Comparison of ENCODE assay signal across 8 mouse cellular contexts in the genomic region with DNA sequence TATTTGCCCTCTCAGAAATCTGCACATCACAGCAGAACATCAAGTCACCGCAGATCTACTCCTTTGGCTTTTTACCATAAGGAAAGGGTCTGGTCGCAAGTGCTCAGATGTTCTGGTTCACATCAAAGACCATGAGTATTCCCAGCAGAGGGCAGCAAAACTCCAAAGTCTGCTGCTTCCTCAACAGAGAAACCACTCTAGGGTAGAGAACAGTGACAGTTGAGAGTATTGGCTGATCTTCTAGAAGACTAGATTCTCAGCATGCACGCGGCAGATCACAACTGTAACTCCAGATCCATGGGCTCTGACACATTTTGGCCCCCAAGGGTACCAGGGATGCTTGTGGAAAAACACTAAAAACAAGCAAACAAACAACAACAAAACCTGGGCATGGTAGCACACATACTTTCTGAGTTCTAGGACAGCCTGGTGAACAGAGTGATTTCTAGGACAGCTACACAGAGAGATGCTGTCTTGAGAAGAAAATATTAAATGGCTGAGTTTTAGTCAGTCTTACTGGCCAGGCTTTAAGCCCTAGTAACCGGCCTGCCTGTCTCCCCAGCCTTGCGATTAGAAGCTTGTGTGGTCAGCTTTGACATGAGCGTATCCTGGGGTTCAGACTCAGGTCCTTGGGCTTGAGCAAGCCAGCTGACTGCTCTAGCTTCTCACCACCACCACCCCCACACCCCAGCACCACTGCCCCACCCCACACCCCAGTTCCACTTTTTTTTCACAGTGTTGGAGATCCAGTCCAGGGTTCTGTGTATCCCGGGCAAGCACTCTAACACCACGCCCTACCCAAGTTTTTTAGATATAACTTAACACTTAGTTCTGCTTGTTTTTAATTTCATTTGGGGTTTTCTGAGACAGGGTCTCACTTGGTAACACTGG. TPM values are rescaled to one million over a fixed set of nuclear protein-coding genes. Genes with fewer than 3 reads are reported as not detected.
DNase-seq lines count a peak whose midpoint lies in the region; ATAC-seq and TF ChIP-seq lines count a peak whose summit lies in the region.

No protein-coding gene starts in this region.

- no peaks in the 10 kb centered on the region for H3K79me2 ChIP-seq in liver, adult 2 months (ENCODE audit: control insufficient read depth, insufficient read depth, low read length)

- peak; percentile 26; the same call in 1 of the 2 replicates for ATAC-seq in embryonic facial prominence, embryonic 11.5 days (replicated peaks; ENCODE audit: insufficient number of reproducible peaks, low FRiP score, low TSS enrichment, low read depth)
- no peak; the same call in 1 of the 2 replicates for ATAC-seq in heart, embryonic 13.5 days (ENCODE audit: extremely low read depth, insufficient number of reproducible peaks, low FRiP score, low TSS enrichment)
- peak; percentile 42 for ATAC-seq in midbrain, postnatal 0 days (ENCODE audit: low FRiP score)

- WGBS in embryonic facial prominence, embryonic 11.5 days = 58% methylated on average over 9 of the region's 9 CpGs
- WGBS in heart, embryonic 13.5 days = 53% methylated on average over 9 of the region's 9 CpGs
- WGBS in liver, adult 2 months = 53% methylated on average over 9 of the region's 9 CpGs
- 58% methylated on average over 9 of the region's 9 CpGs for WGBS in midbrain, postnatal 0 days

- TF ChIP-seq POLR2A in liver, adult 2 months (IDR thresholded peaks at IDR 0.05; ENCODE audit: extremely low read depth, insufficient read depth, low read length) = no peak

- H3K27ac ChIP-seq in embryonic facial prominence, embryonic 11.5 days (replicated peaks; ENCODE audit: low read depth, low read length) = no peak overlapping the region
- no peak overlapping the region for H3K27ac ChIP-seq in heart, embryonic 13.5 days (replicated peaks)
- H3K27ac ChIP-seq in liver, adult 2 months (replicated peaks; ENCODE audit: insufficient read depth, low read depth, low read length) = no peak overlapping the region
- no peak overlapping the region for H3K27ac ChIP-seq in midbrain, postnatal 0 days (ENCODE audit: low read depth, low read length)

- no peaks in the 10 kb centered on the region for H3K9me3 ChIP-seq in embryonic facial prominence, embryonic 11.5 days (replicated peaks; ENCODE audit: control insufficient read depth, low read length)
- no peaks in the 10 kb centered on the region for H3K9me3 ChIP-seq in heart, embryonic 13.5 days
- no peaks in the 10 kb centered on the region for H3K9me3 ChIP-seq in midbrain, postnatal 0 days (ENCODE audit: low read length)

- no peaks in the 10 kb centered on the region for H3K36me3 ChIP-seq in embryonic facial prominence, embryonic 11.5 days (replicated peaks; ENCODE audit: control insufficient read depth, insufficient read depth, low read depth, low read length)
- H3K36me3 ChIP-seq in heart, embryonic 13.5 days = peaks cover 2% of the 10 kb centered on the region
- H3K36me3 ChIP-seq in liver, adult 2 months (ENCODE audit: control insufficient read depth, insufficient read depth, low read length) = peaks cover 2% of the 10 kb centered on the region; the same call in 1 of the 2 replicates
- H3K36me3 ChIP-seq in midbrain, postnatal 0 days (ENCODE audit: insufficient read depth, low read length) = no peaks in the 10 kb centered on the region

- peak; percentile 49 for TF ChIP-seq CTCF in liver, adult 2 months (IDR thresholded peaks at IDR 0.05; ENCODE audit: low read depth, low read length)
- TF ChIP-seq CTCF in midbrain, postnatal 0 days (IDR thresholded peaks at IDR 0.05) = peak; percentile 94

- no peaks in the 10 kb centered on the region for H3K27me3 ChIP-seq in embryonic facial prominence, embryonic 11.5 days (ENCODE audit: control insufficient read depth, insufficient read depth, low read length)
- H3K27me3 ChIP-seq in heart, embryonic 13.5 days (replicated peaks) = peaks cover 14% of the 10 kb centered on the region
- H3K27me3 ChIP-seq in liver, adult 2 months (ENCODE audit: control insufficient read depth, insufficient read depth, low read length) = no peaks in the 10 kb centered on the region
- no peaks in the 10 kb centered on the region for H3K27me3 ChIP-seq in midbrain, postnatal 0 days (ENCODE audit: insufficient read depth, low read length)

- peaks cover 8% of the 10 kb centered on the region; the same call in 1 of the 2 replicates for H3K4me1 ChIP-seq in embryonic facial prominence, embryonic 11.5 days (ENCODE audit: control insufficient read depth, insufficient read depth, low read length)
- peaks cover 52% of the 10 kb centered on the region for H3K4me1 ChIP-seq in heart, embryonic 13.5 days
- H3K4me1 ChIP-seq in liver, adult 2 months (ENCODE audit: control insufficient read depth, insufficient read depth, low read length) = no peaks in the 10 kb centered on the region
- no peaks in the 10 kb centered on the region; the same call in 1 of the 2 replicates for H3K4me1 ChIP-seq in midbrain, postnatal 0 days (ENCODE audit: insufficient read depth, low read length)

- H3K4me2 ChIP-seq in embryonic facial prominence, embryonic 11.5 days (ENCODE audit: low read depth, low read length) = no peak overlapping the region
- no peak overlapping the region for H3K4me2 ChIP-seq in heart, embryonic 13.5 days
- no peak overlapping the region for H3K4me2 ChIP-seq in midbrain, postnatal 0 days (ENCODE audit: low read depth, low read length, poor library complexity, severe bottlenecking)

- H3K9ac ChIP-seq in embryonic facial prominence, embryonic 11.5 days (replicated peaks; ENCODE audit: low read length) = no peak overlapping the region
- peak overlapping the region; percentile 6; the same call in 1 of the 2 replicates for H3K9ac ChIP-seq in heart, embryonic 13.5 days
- H3K9ac ChIP-seq in liver, adult 2 months (ENCODE audit: low read depth, low read length) = no peak overlapping the region
- H3K9ac ChIP-seq in midbrain, postnatal 0 days (replicated peaks; ENCODE audit: low read length, poor library complexity, severe bottlenecking) = no peak overlapping the region

- peak; percentile 94 for DNase-seq in 3T3-L1 (ENCODE audit: low read depth, low spot score)
- DNase-seq in adrenal gland, adult 2 months = peak; percentile 68
- peak; percentile 96 for DNase-seq in embryonic facial prominence, embryonic 11.5 days (ENCODE audit: low spot score)
- DNase-seq in kidney, postnatal 10 days = peak; percentile 92
- peak; percentile 70 for DNase-seq in liver, adult 2 months (ENCODE audit: extremely low read depth, low read depth, low spot score)
- peak; percentile 94 for DNase-seq in midbrain, postnatal 0 days (ENCODE audit: low spot score)
- DNase-seq in spleen, postnatal 10 days (ENCODE audit: low spot score in 2 of 2) = peak; percentile 57 to 86

- H3K4me3 ChIP-seq in embryonic facial prominence, embryonic 11.5 days (ENCODE audit: low read depth, low read length) = no peak overlapping the region
- no peak overlapping the region for H3K4me3 ChIP-seq in heart, embryonic 13.5 days
- H3K4me3 ChIP-seq in liver, adult 2 months (ENCODE audit: insufficient read depth, low read depth, low read length) = no peak overlapping the region
- H3K4me3 ChIP-seq in midbrain, postnatal 0 days (ENCODE audit: low read depth, low read length) = no peak overlapping the region

RNA-seq across cellular contexts. Expression of a gene that starts 28.2 kb away (rescaled TPM):
- 100 to 1,000 TPM in 1 of 2 experiments, 10 to 100 TPM in 1; 98.8 to 160 TPM for total RNA-seq in adrenal gland, adult 2 months (2021)
- 15.5 and 21.4 TPM in 2 replicates for polyA plus RNA-seq in adrenal gland, adult 2 months (2012; rRNA removed)
- polyA plus RNA-seq in embryonic facial prominence, embryonic 11.5 days (2014; fragmentation: Nextera tagmentation; extraction: Ambion mirVana) = 124 and 139 TPM in 2 replicates
- 115 and 128 TPM in 2 replicates for polyA plus RNA-seq in heart, embryonic 13.5 days (2015; fragmentation: Nextera tagmentation; extraction: Ambion mirVana)
- 35.3 and 36.2 TPM in 2 replicates for total RNA-seq in liver, adult 2 months (2014; rRNA removed)
- polyA plus RNA-seq in liver, adult 2 months (2012; rRNA removed) = 24.6 and 26.3 TPM in 2 replicates
- 62.8 and 69.3 TPM in 2 replicates for total RNA-seq in midbrain, postnatal 0 days (2014; rRNA removed)
- 81.4 and 89.1 TPM in 2 replicates for polyA plus RNA-seq in midbrain, postnatal 0 days (2015; fragmentation: Nextera tagmentation; extraction: Ambion mirVana)

RNA-seq across cellular contexts. Expression of a gene that starts 40.7 kb away (rescaled TPM):
- 10 to 100 TPM; 24.6 to 39.7 TPM for total RNA-seq in adrenal gland, adult 2 months (2021)
- 13.1 and 17.7 TPM in 2 replicates for polyA plus RNA-seq in adrenal gland, adult 2 months (2012; rRNA removed)
- 28.1 and 29.2 TPM in 2 replicates for polyA plus RNA-seq in embryonic facial prominence, embryonic 11.5 days (2014; fragmentation: Nextera tagmentation; extraction: Ambion mirVana)
- polyA plus RNA-seq in heart, embryonic 13.5 days (2015; fragmentation: Nextera tagmentation; extraction: Ambion mirVana) = 68.2 and 74.9 TPM in 2 replicates
- 48.0 and 50.1 TPM in 2 replicates for total RNA-seq in liver, adult 2 months (2014; rRNA removed)
- polyA plus RNA-seq in liver, adult 2 months (2012; rRNA removed) = 24.0 and 26.4 TPM in 2 replicates
- total RNA-seq in midbrain, postnatal 0 days (2014; rRNA removed) = 93.6 and 100 TPM in 2 replicates
- 46.4 and 47.6 TPM in 2 replicates for polyA plus RNA-seq in midbrain, postnatal 0 days (2015; fragmentation: Nextera tagmentation; extraction: Ambion mirVana)
